Mouse (Mus musculus) WW6 (cell line): ENCODE measurements around the gene Prodh2.

Source experiments
- DNase-seq: peaks from one replicate; pipeline ENCODE4 v3.0.0-alpha.2; 2013; ENCODE audit warnings: low read depth, low spot score

The Prodh2 gene

GRCm38 (mm10) chr7:30549880-30550279 lies 56.5 kb downstream of the Prodh2 start:
- no peak for DNase-seq

GRCm38 (mm10) chr7:30550603-30551002 lies 57.2 kb downstream of the Prodh2 start:
- no peak for DNase-seq

GRCm38 (mm10) chr7:30551445-30552101 lies 58.2 kb downstream of the Prodh2 start:
- no peak for DNase-seq

DNA sequence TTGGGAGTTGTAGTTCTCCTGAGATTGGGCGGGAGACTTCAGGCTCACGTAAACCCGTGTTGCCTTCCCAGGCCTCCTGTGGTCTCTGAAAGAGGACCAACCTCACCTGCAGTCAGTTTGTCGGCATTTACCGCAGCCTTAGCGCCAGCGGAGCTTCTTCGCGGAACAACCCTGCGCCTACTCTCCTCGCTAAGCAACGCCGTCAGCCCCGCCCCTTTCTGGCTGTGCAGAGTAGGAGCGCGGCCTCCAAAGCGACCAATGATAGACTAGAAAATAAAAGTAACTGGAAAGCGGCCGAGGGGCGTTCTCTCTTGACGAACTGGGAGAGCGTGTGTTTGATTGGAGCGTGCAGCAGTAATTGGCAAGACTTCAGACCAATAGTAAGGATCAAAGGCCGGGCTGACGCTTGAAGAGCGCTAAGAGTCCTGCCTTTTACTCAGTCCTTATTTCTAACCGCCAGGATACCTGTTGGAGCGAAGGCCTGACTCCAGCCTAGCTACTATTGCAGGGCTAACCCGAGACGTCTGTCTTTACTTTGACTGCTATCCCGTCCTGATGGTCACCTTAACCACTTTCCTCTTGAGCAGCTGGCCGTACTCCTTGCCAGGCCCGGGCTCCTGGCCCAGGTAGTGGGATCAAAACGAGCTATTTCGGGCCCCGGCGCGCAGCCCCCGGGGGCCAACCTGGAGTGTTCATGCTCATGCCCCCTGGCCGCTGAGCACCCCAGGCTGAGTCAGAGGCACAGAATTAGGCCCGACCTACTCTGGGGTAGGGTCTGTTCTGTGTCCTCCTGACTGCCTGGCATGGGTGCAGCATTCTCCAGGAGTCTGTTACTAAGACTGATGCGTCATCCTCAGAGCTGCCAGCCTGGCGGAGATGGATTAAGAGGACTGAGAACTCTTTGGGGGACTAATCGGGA lies 58.9 kb downstream of the Prodh2 start, which contains the start of the genes Hspb6 and Proser3:
Gene Hspb6, plus strand, starts transcription at position 77 of the 919 bp plus-strand sequence.
Gene Proser3, minus strand, starts transcription at position 198 of the 919 bp plus-strand sequence.
- peak; percentile 92 for DNase-seq

DNA sequence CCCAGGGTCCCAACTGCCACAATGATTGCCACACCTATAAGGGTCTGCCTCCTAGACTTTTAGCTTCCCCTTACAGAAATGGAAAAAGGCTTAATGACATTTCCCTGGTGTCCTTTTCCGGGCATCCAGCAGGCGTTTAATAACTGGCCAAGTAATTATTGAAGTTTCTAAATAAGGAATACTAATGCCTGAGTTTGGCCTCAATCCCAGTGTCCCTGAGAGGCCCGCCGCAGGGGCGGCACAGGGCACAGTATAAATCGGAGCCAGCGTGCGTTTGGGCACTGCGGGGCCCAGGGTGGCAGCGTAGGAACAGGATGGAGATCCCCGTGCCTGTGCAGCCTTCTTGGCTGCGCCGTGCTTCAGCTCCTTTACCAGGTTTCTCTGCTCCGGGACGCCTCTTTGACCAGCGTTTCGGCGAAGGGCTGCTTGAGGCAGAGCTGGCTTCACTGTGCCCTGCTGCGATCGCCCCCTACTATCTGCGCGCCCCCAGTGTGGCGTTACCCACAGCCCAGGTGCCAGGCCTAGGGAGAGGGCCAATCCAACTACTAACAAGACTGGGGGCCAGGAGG lies 59.7 kb downstream of the Prodh2 start:
- DNase-seq = no peak

DNA sequence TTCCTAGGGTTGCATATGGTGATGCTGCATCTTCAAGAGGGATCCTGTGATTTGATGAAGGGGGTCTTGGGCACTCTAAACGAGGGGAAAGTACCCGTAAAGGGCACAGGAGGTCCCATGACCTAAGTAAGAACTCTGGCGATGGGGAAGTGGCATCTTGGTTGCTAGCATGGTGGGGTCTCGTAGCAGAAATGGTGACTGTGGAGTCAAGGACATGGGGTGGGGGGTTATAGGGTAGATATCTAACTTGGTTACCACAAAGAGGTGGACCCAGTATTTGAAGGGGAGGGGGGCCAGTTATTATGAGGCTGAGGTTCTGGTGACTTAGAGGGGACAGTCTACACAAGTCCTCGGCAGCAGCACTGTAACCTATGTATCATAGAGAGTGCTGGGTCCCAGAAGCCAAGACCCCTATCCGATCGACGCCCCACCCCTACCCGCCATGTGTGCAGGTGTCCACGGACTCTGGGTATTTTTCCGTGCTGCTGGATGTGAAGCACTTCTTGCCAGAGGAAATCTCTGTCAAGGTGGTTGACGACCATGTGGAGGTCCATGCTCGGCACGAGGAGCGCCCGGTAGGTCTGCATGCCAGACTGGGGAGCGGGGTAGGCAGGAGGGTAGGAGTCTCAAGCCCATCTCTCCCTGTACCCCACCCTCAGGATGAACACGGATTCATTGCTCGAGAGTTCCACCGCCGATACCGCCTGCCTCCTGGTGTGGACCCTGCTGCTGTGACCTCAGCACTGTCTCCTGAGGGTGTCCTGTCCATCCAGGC lies 60.6 kb downstream of the Prodh2 start:
- no peak for DNase-seq

GRCm38 (mm10) chr7:30556894-30557536 lies 63.6 kb downstream of the Prodh2 start:
- DNase-seq = no peak

- DNase-seq = no peak
Measured at GRCm38 (mm10) chr7:30557901-30558514, 64.6 kb downstream of the Prodh2 start.

GRCm38 (mm10) chr7:30558656-30559442 lies 65.4 kb downstream of the Prodh2 start:
- no peak for DNase-seq

DNA sequence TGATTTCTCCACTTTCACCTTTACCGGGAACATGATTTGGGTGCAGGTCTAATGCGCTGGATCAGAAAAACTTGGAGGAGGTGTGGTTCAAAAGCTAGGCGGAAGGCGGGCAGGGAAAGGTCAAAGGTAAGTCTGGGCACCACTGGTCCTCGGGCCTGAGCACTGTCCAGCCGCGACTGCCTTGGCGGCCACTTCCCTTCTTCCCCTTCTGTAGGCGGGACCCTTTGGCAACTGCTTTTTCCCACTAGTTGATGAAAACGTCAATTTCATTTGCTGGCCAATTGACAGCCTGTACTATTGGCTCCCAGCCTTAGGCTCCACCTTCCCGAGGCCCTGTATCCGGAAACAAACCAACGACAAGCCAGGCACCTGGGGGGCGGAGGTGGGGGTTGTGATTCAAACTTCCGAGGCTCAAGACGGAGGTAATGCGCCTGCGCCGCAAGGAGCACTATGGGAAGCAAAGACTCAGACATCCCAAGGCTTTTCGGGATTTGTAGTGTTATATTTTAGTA lies 66.1 kb downstream of the Prodh2 start, which contains the start of gene Lin37:
Gene Lin37, minus strand, starts transcription at position 396 of the 512 bp plus-strand sequence.
- DNase-seq = peak; percentile 93

DNA sequence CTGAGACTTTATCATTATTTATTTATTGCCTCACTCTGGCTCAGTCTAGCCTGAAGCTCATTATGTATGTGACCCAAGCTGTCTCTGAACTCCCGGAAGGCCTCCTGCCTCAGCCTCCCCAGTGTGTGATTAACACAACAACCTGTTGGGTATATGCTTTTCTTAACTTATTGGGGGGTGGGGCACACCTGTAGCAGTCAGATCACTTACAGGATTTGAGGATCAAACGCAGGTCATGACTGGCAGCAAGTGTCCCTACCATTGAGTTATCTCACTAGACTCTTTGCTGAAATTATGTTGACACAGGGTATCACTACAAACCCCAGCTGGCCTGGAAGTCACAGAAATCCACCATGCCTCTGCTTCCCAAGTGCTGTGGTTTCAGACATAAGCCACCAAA lies 66.9 kb downstream of the Prodh2 start:
- DNase-seq = no peak

- no peak for DNase-seq
Measured at GRCm38 (mm10) chr7:30562526-30563116, 69.2 kb downstream of the Prodh2 start.
